Mouse (Mus musculus) heart, embryonic 13.5 days (tissue): Measurements from ENCODE around the gene Zdhhc1. TPM values are rescaled to one million over a fixed set of nuclear protein-coding genes. Genes with fewer than 3 reads are reported as not detected.

Experiments used
- ATAC-seq: fragments of 200-750 bp; cut with Nextera tagmentation; 2 replicates; pipeline ENCODE4 v1.8.0; 2017; ENCODE audit warnings: moderate TSS enrichment; ENCODE audit not compliant: insufficient number of reproducible peaks, low FRiP score, low TSS enrichment; ENCODE audit errors: extremely low read depth
- H3K27ac ChIP-seq: fragments of 300-500 bp; sonication (generic); replicated peaks from 2 replicates; pipeline ENCODE4 v1.5.1; 2015; ENCODE audit warnings: moderate library complexity, mild to moderate bottlenecking, inconsistent platforms
- H3K27me3 ChIP-seq: fragments of 300-500 bp; sonication (generic); replicated peaks from 2 replicates; pipeline ENCODE4 v1.6.1; 2015; ENCODE audit warnings: mild to moderate bottlenecking, inconsistent platforms
- H3K36me3 ChIP-seq: fragments of 300-500 bp; sonication (generic); 2 replicates; pipeline ENCODE4 v1.6.1; 2015; ENCODE audit warnings: mild to moderate bottlenecking, inconsistent platforms
- H3K4me1 ChIP-seq: fragments of 300-500 bp; sonication (generic); 2 replicates; pipeline ENCODE4 v1.6.1; 2015; ENCODE audit warnings: inconsistent platforms
- H3K4me2 ChIP-seq: fragments of 300-500 bp; sonication (generic); 2 replicates; pipeline ENCODE4 v1.6.1; 2015; ENCODE audit warnings: inconsistent platforms, mild to moderate bottlenecking, moderate library complexity
- H3K4me3 ChIP-seq: fragments of 300-500 bp; sonication (generic); 2 replicates; pipeline ENCODE4 v1.5.1; 2015; ENCODE audit warnings: moderate library complexity, mild to moderate bottlenecking, inconsistent platforms
- H3K9ac ChIP-seq: fragments of 300-500 bp; sonication (generic); 2 replicates; pipeline ENCODE4 v1.6.1; 2015; ENCODE audit warnings: inconsistent platforms, mild to moderate bottlenecking, moderate library complexity
- H3K9me3 ChIP-seq: fragments of 300-500 bp; sonication (generic); 2 replicates; pipeline ENCODE4 v1.6.1; 2016; ENCODE audit warnings: inconsistent platforms
- WGBS: fragments of 180-500 bp; shearing (Covaris S2); methylation state at CpG from one replicate; pipeline ENCODE4 v1.1.7; 2015; ENCODE audit warnings: mixed read lengths; 5-methylcytosine and 5-hydroxymethylcytosine counted together
- polyA plus RNA-seq: library from polyadenylated mRNA; unstranded; fragments of >200 nt; fragmentation: Nextera tagmentation; extraction: Ambion mirVana; gene quantifications from 2 replicates; pipeline ENCODE4 v1.2.1, GENCODE M21; 2015

The Zdhhc1 gene
- polyA plus RNA-seq, 1 experiment from 2014 or later, result 22.3 TPM

DNA sequence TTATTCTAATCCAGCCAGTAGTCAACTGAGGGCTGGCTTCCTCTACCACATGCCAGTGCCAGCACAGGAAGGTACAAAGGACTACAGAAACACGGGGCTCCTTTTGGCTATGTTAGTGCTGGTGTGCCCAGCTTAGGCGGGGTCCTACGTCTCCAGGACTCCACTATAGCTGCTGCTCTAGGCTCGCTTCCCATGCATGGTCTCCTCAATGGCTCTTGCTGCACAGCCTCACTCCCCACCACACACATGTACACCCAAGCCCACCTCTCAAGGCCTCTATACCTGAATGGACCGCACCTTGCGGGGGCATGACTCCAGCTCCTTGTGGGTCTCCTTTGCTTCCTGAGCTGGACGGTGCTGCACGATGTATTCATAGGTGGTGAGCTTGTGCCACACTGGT is 21.0 kb downstream of the Zdhhc1 start:
- Histone ChIP-seq H3K4me2 (no peak overlapping the region), H3K9ac (no peak overlapping the region), H3K36me3 (peaks cover 14% of the 10 kb centered on the region), H3K27ac (no peak overlapping the region), H3K4me1 (peaks cover 73% of the 10 kb centered on the region), H3K9me3 (no peaks in the 10 kb centered on the region), H3K4me3 (no peak overlapping the region), H3K27me3 (peaks cover 33% of the 10 kb centered on the region)
- 91% methylated on average over 8 of the region's 8 CpGs for WGBS
- no peak for ATAC-seq

DNA sequence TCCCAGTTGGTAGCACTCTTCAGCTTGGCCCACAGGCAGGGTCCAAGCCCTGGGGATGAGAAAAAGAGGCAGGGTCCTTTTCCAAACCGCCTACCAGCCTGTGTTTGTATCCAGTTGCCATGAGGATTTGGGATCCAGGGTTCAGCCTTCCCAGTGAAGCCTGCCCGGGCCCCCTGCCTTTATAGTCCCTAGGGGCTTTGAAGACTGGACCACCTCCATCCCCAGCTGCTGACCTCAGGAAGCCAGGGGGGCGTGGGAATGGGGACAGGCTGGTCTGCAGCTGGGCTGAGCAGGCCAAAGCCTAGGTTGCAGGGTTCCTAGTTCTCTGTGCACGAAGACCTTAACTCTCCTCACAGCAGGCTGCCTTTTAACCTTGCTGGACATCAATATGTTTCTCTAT is 21.4 kb downstream of the Zdhhc1 start:
- no peak overlapping the region for H3K4me3 ChIP-seq
- H3K27me3 ChIP-seq, result peaks cover 38% of the 10 kb centered on the region
- peaks cover 73% of the 10 kb centered on the region for H3K4me1 ChIP-seq
- ATAC-seq, result no peak
- H3K27ac ChIP-seq, result no peak overlapping the region
- 68% methylated on average over 4 of the region's 4 CpGs for WGBS
- no peaks in the 10 kb centered on the region for H3K9me3 ChIP-seq
- peak overlapping the region; percentile 45 for H3K9ac ChIP-seq
- H3K36me3 ChIP-seq, result peaks cover 14% of the 10 kb centered on the region
- H3K4me2 ChIP-seq, result no peak overlapping the region

DNA sequence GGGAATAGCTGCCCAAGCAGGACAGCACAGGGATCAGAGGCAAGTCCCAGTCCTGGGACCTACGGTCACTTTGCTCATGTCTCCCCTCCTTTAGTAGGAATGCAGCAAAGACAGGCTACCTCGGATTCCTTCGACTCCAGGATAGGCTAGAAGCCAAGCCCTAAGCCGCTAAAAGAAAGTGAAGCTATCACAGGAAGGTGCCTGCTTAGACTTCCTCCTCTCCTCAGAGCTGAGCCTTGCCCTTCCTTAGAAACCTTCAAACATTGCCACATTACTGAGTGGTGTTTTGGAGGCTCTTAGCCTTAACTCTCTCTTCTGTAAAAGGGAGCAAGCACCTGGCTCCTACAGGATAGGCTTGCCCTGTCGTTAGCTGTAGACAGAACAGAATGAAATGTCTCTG is 22.0 kb downstream of the Zdhhc1 start:
- Histone ChIP-seq H3K27ac (peak overlapping the region; percentile 26; the same call in 1 of the 2 replicates), H3K4me2 (no peak overlapping the region), H3K4me1 (peaks cover 75% of the 10 kb centered on the region), H3K9me3 (no peaks in the 10 kb centered on the region), H3K9ac (peak overlapping the region; percentile 45), H3K36me3 (peaks cover 14% of the 10 kb centered on the region), H3K4me3 (no peak overlapping the region), H3K27me3 (peaks cover 42% of the 10 kb centered on the region)
- WGBS, result 18% methylated on average over 5 of the region's 5 CpGs
- no peak for ATAC-seq

DNA sequence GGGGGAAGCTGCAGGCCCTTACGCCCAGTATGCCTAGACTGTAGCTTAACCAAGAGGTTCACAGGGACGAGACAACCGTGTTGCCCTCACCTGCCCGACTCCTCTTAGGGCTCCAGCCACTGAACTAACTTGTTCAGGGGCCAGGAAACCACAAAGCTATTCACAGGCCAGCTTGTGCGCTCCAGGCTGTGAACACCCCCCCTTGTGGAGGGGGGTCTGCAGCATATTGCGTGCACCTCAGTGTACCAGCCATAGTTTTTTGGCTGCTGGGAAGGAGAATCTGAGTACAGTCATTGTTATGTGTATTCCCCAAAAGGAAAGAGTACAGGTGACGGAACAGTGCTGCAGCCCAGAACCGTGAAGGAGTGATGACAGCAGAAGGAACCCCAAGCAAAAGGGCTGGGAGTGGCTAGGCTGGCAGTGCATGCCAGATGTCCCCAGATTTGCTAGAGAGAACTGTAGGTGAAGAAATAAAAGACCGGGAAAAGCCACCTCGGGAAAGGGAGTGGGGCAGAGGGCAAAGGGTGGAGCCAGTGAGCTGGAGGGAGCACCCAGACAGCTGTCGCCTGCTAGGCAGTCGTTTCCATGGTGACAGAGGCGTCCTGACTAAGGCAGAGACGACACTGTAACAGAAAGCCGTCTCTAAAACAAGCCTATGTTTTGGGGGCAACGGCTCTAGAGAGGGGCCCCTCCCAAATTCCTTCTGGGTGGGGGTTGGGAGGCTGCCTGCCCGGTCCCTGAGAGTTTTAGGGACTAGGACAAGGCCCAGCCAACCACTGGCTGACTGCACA is 22.7 kb downstream of the Zdhhc1 start:
- peaks cover 14% of the 10 kb centered on the region for H3K36me3 ChIP-seq
- H3K9ac ChIP-seq, result peak overlapping the region; percentile 25; the same call in 1 of the 2 replicates
- H3K4me3 ChIP-seq, result no peak overlapping the region
- ATAC-seq, result no peak
- H3K27ac ChIP-seq, result peak overlapping the region; percentile 26; the same call in 1 of the 2 replicates
- H3K27me3 ChIP-seq, result peaks cover 42% of the 10 kb centered on the region
- H3K9me3 ChIP-seq, result no peaks in the 10 kb centered on the region
- H3K4me2 ChIP-seq, result peak overlapping the region; percentile 18
- H3K4me1 ChIP-seq, result peaks cover 80% of the 10 kb centered on the region
- 33% methylated on average over 17 of the region's 17 CpGs for WGBS

DNA sequence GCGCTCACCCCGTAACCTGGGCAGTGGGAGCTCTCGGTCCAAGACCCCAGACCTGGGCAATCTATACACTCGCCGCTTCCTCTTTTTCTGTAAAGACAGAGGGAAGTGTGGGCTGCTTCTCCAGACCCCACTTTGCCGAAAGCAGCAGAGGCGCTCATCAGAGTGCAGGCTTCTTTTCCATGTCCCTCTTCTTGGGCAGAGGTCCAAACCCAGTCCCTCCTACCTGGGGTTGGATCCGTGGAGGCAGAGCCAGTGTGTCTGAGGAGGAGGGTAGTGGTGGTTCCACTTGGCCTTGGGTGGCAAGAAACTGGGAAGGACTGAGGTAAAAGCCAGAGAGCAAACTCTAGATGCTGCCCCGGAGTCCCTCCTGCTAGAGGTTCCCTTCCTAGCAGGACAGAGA is 23.7 kb downstream of the Zdhhc1 start:
- H3K27ac ChIP-seq, result no peak overlapping the region

DNA sequence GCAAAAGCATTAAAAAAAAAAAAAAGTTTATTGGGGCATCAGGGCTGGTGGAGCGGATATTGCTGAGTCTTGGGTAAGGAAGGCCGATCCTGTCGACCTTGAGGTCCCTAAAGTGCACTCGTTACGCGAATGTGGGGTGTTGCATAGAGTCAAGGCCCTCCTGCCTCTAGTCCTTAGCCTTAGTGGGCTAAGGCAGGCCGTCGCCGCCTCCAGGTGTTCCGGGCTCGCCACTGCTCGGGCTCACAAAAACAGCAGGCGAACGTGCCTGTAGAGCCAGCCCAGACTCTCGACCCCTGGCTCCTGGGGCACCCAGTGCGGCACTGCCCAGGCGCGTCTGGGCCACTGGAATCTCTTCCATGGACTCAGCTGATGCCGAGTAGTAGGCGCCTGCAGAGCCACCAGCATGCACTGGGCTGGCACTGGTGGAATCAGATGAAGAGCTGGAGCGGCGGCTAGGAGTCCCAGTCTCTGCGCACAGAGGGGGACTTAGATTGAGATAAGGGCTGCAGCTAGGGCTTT is 24.2 kb downstream of the Zdhhc1 start:
- Histone ChIP-seq H3K4me1 (peaks cover 70% of the 10 kb centered on the region), H3K4me3 (no peak overlapping the region), H3K4me2 (no peak overlapping the region), H3K9me3 (no peaks in the 10 kb centered on the region), H3K36me3 (peaks cover 13% of the 10 kb centered on the region), H3K27me3 (peaks cover 42% of the 10 kb centered on the region), H3K9ac (no peak overlapping the region), H3K27ac (no peak overlapping the region)
- no peak for ATAC-seq
- 29% methylated on average over 23 of the region's 23 CpGs for WGBS

More for the DNA sequence above, 23.7 kb downstream of the Zdhhc1 start:
- 63% methylated on average over 9 of the region's 9 CpGs for WGBS
- Histone ChIP-seq H3K4me1 (peaks cover 76% of the 10 kb centered on the region), H3K9ac (no peak overlapping the region), H3K27me3 (peaks cover 42% of the 10 kb centered on the region), H3K4me3 (no peak overlapping the region), H3K4me2 (no peak overlapping the region), H3K36me3 (peaks cover 10% of the 10 kb centered on the region), H3K9me3 (no peaks in the 10 kb centered on the region)
- ATAC-seq, result no peak

DNA sequence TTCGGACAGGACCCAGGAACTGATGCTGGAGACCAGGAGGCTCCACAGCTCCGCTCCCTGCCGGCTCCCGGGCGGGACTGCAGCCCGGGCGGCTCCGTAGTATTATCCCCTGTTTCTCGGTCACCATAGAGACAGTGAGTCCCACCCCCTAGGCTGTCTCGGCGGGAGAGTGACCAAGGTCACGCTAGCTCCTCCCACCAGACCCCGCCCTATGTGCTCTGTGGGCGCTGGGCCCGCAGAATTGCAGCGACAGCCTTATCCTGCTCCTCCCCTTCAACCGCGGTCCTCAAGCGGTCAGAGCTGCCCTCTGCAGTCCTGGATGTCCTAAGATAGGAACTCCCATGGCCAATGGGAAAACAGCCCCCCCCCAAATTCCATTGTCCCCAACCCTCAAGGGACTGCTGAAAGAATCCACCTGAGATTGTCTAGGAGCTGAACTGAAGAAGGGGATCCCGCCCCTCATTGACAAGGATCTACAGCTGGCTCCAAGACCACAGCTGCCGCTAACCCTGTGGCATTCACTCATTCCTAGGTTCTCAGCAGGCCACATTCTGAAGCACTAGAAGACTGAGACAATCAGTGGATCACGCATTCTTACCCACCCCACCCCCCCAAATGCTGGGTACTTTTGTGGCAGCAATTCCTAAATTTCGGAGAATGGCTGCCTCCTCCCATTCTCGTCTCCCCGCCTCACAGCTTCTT is 25.2 kb downstream of the Zdhhc1 start, which contains the start of gene Tppp3:
Gene Tppp3, minus strand, starts transcription at position 213 of the 702 bp plus-strand sequence.
- peak within 1 kb of the TSS; percentile 69 for H3K4me2 ChIP-seq
- no peak within 1 kb of the TSS for H3K27ac ChIP-seq
- H3K36me3 ChIP-seq, result peaks cover 13% of the 10 kb centered on the region
- ATAC-seq, result peak; percentile 82
- no peaks in the 10 kb centered on the region for H3K9me3 ChIP-seq
- peak within 1 kb of the TSS; percentile 75 for H3K9ac ChIP-seq
- 8% methylated on average over 25 of the region's 25 CpGs for WGBS
- H3K4me3 ChIP-seq, result peak within 1 kb of the TSS; percentile 44
- peaks cover 64% of the 10 kb centered on the region for H3K4me1 ChIP-seq
- peaks cover 42% of the 10 kb centered on the region for H3K27me3 ChIP-seq

DNA sequence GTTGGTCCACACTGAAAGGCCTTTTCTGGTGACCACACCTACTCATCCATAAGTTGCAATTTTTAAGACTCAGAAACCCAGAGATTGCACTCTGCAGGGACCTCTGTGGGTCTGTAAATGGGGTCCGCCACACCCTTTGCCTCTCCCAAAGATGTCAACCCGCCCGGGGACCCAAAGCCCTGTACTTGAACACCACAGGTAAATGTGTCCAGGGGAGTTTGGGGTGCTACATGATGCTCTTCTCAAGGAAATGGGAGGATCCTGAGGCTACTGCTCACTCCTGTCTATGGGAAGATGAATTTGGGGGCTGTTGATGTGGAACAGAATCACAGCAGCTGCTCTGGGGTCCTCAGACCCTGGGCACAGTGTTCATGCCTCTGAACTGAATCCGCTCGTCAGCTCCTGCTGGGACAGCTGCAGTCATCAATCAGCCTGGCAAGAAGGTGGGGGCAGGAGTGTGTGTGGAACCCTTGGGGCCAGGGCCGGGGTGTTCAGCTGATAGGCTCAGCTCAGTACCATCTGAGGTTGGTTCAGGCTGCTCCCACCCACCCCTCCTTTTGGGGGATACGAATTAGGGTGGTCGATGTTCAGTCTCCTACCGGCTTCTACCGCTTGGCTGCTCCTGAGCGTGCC is 25.9 kb downstream of the Zdhhc1 start:
- Histone ChIP-seq H3K27ac (no peak overlapping the region), H3K9me3 (no peaks in the 10 kb centered on the region), H3K36me3 (peaks cover 9% of the 10 kb centered on the region), H3K4me1 (peaks cover 64% of the 10 kb centered on the region), H3K9ac (peak overlapping the region; percentile 75), H3K4me2 (peak overlapping the region; percentile 69), H3K4me3 (peak overlapping the region; percentile 44), H3K27me3 (peaks cover 36% of the 10 kb centered on the region)
- 19% methylated on average over 11 of the region's 11 CpGs for WGBS
- no peak for ATAC-seq

DNA sequence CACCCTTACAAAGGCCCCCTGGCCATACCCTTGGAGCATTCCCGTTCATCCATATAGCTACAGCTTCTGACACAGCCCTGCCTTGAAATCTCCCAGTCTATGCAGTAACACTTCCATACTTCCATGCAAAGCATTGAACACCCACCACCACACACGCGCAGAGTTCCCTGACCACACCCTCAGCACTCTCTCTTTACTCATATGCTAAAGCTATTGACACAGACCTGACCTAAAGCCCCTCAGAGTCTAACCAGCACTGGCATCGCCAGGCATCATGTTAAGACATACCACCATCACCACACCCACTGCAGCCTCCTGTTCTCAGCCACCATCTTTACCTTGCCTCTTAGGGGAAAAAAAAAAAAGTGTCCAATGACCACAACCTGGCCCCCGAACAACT is 26.4 kb downstream of the Zdhhc1 start:
- H3K4me1 ChIP-seq, result peaks cover 60% of the 10 kb centered on the region
- peak overlapping the region; percentile 69; the same call in 1 of the 2 replicates for H3K4me2 ChIP-seq
- H3K27ac ChIP-seq, result no peak overlapping the region
- peaks cover 34% of the 10 kb centered on the region for H3K27me3 ChIP-seq
- 83% methylated on average over 5 of the region's 5 CpGs for WGBS
- no peaks in the 10 kb centered on the region for H3K9me3 ChIP-seq
- no peak for ATAC-seq
- H3K9ac ChIP-seq, result no peak overlapping the region
- H3K36me3 ChIP-seq, result peaks cover 4% of the 10 kb centered on the region; the same call in 1 of the 2 replicates
- H3K4me3 ChIP-seq, result no peak overlapping the region

DNA sequence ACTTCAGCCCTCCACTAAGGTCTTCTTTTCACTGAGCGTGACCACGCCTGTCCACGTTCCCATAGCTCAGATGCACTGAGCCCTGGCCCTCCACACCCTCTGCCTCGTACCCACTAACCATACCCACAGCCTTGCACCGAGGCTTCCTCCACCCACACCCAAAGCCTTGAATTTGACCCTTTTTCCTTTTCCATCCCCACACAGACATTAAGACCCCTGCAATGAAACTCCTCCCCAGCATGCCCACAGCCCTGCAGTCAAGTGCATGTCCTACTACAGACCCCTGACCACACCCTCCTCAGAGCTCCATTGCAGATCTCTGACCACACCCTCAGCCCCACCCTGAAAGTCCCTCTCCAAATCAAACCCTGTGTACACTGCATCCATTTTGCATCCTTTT is 26.9 kb downstream of the Zdhhc1 start:
- Histone ChIP-seq H3K4me3 (no peak overlapping the region), H3K4me1 (peaks cover 59% of the 10 kb centered on the region), H3K36me3 (0 out of 2 replicates have a peak, but pooled peaks cover 2% of the 10 kb centered on the region), H3K9me3 (no peaks in the 10 kb centered on the region), H3K27me3 (peaks cover 39% of the 10 kb centered on the region), H3K4me2 (no peak overlapping the region), H3K27ac (no peak overlapping the region), H3K9ac (no peak overlapping the region)
- no peak for ATAC-seq
- 85% methylated on average over 5 of the region's 5 CpGs for WGBS
